Mouse (Mus musculus) cerebellum, adult 2 months (tissue): Measurements from ENCODE around the gene Il6.

Source experiments
- CTCF ChIP-seq: fragments of 200-500 bp; IDR thresholded peaks from 2 replicates; pipeline ENCODE4 v1.5.1; 2011; ENCODE audit warnings: low read depth, mild to moderate bottlenecking, control low read depth, low read length, moderate library complexity, borderline replicate concordance; ENCODE audit not compliant: insufficient read depth
- POLR2A ChIP-seq: fragments of 200-500 bp; IDR thresholded peaks from 2 replicates; pipeline ENCODE4 v1.6.1; 2011; ENCODE audit warnings: low read length, control low read depth, borderline replicate concordance; ENCODE audit not compliant: insufficient read depth

DNA sequence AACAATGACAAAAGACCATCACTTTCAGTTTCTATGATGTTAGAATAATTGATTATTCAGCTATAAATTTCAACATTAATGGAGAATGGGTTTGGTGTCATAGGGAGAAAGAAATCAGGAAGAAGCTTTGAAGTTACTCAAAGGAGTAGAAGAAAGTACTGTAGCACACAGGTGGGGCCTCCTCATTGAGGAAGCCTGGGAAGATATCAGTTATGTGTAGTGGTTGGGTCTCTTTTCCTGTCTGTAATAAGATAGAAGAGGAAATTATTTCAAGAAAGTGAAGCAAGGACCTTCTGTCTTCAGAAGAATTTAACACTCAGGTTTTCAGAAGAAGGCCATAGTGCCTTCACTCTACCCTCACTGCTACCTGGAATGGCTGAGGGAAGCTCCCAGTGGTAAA lies 38.8 kb upstream of the Il6 start:
- TF ChIP-seq CTCF (no peak), POLR2A (no peak)
